Mouse (Mus musculus) layer of hippocampus, adult 9-10 months (tissue): ENCODE results near the gene Olfr444.

Experiments used
- DNase-seq: peaks from one replicate; pipeline ENCODE4 v3.0.0; 2022; ENCODE audit warnings: low spot score

Olfr444 gene

GRCm38 (mm10) chr6:42948767-42949166 is at the start of gene Olfr444:
TSS of gene Olfr444 (plus strand) at chr6:42949067.
- no peak for DNase-seq

GRCm38 (mm10) chr6:42900345-42900744 is 48.5 kb upstream of the Olfr444 start:
- no peak for DNase-seq

- DNase-seq = no peak
Measured at GRCm38 (mm10) chr6:42908578-42908977, 40.3 kb upstream of the Olfr444 start, which contains the start of gene Olfr447. TSS of gene Olfr447 (plus strand) at chr6:42908878.

- DNase-seq = no peak
Measured at GRCm38 (mm10) chr6:42921077-42921476, 27.8 kb upstream of the Olfr444 start, which contains the start of gene Olfr446. TSS of gene Olfr446 (plus strand) at chr6:42921377.

GRCm38 (mm10) chr6:42980377-42980776 is 31.5 kb downstream of the Olfr444 start:
- DNase-seq = no peak
